Mouse (Mus musculus) layer of hippocampus, adult 11-12 months (tissue): Measurements from ENCODE around the gene Dlg1.
"Not testable (repeated sequence)": the region's sequence is repeated elsewhere in the genome, so short reads cannot be mapped to it uniquely, and the experiment has no call there.

Source experiments
- DNase-seq: peaks from one replicate; pipeline ENCODE4 v3.0.0; 2022; ENCODE audit warnings: low spot score

Dlg1 gene

GRCm38 (mm10) chr16:31657502-31657901, 5.7 kb upstream of the Dlg1 start:
- DNase-seq: no peak

GRCm38 (mm10) chr16:31658539-31659334, 4.5 kb upstream of the Dlg1 start:
- DNase-seq: no peak

- DNase-seq: no peak
Measured at GRCm38 (mm10) chr16:31659453-31659852, 3.8 kb upstream of the Dlg1 start.

GRCm38 (mm10) chr16:31662556-31663378, 476 bp upstream of the Dlg1 start:
- DNase-seq: no peak

GRCm38 (mm10) chr16:31664287-31664597, 999 bp downstream of the Dlg1 start:
- no peak for DNase-seq

GRCm38 (mm10) chr16:31672202-31672601, 9.0 kb downstream of the Dlg1 start:
- DNase-seq: no peak

- DNase-seq: no peak
Measured at GRCm38 (mm10) chr16:31677463-31677862, 14.2 kb downstream of the Dlg1 start.

- DNase-seq: no peak
Measured at GRCm38 (mm10) chr16:31682291-31682690, 19.0 kb downstream of the Dlg1 start.

GRCm38 (mm10) chr16:31683670-31684430, 20.6 kb downstream of the Dlg1 start:
- no peak for DNase-seq

GRCm38 (mm10) chr16:31684771-31685170, 21.5 kb downstream of the Dlg1 start:
- DNase-seq: no peak

- no peak for DNase-seq
Measured at GRCm38 (mm10) chr16:31687766-31688165, 24.5 kb downstream of the Dlg1 start.

- DNase-seq: peak; percentile 25
Measured at GRCm38 (mm10) chr16:31695286-31696020, 32.2 kb downstream of the Dlg1 start.

- DNase-seq: no peak
Measured at GRCm38 (mm10) chr16:31696367-31696766, 33.1 kb downstream of the Dlg1 start.

- DNase-seq: no peak
Measured at GRCm38 (mm10) chr16:31697341-31697740, 34.1 kb downstream of the Dlg1 start.

- no peak for DNase-seq
Measured at GRCm38 (mm10) chr16:31705213-31705612, 42.0 kb downstream of the Dlg1 start.

- DNase-seq: no peak
Measured at GRCm38 (mm10) chr16:31705904-31706303, 42.7 kb downstream of the Dlg1 start.

- no peak for DNase-seq
Measured at GRCm38 (mm10) chr16:31707326-31707725, 44.1 kb downstream of the Dlg1 start.

- DNase-seq: no peak
Measured at GRCm38 (mm10) chr16:31722991-31723390, 59.7 kb downstream of the Dlg1 start.

- DNase-seq: no peak
Measured at GRCm38 (mm10) chr16:31724121-31724520, 60.9 kb downstream of the Dlg1 start.

- no peak for DNase-seq
Measured at GRCm38 (mm10) chr16:31724818-31725217, 61.6 kb downstream of the Dlg1 start.

- DNase-seq: not testable (repeated sequence)
Measured at GRCm38 (mm10) chr16:31730971-31731370, 67.7 kb downstream of the Dlg1 start.

- no peak for DNase-seq
Measured at GRCm38 (mm10) chr16:31737081-31737480, 73.8 kb downstream of the Dlg1 start.
